Mouse (Mus musculus): Measurements from ENCODE around the gene Tnfrsf1b.

The Tnfrsf1b gene

DNA sequence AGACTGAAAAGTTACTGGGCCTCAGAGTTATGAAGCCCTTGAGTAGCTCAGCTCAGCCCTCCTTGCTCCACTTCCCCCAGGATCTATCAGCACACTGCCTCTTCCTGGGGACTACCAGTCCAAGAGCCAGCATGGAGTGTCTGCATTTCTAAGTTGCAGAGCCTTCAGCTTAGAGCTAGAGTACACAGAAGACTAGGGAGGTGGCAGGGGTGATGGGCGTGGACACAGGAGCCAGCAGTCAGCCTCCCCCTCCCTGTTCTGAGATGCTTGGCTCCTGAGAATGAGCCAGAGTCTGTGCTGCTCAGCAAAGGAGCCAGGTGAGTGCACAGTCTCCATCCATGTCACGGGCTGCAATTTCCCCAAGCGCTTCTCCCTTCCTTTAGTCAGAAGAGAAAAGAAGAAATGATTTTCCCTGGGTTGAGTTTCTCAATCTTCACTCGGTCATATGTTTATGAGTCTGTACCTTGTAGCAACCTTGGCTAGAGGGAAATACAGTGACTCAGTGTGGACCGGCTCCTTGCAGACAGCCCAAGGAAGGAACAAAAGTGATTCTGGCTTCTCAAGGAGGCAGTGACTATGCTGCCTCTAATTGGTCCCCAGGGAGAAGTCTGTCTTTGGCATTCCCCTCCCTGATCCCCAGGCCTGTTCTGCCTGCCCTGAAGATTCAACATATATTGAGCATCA lies 11.2 kb upstream of the Tnfrsf1b start:
- 81% methylated on average over 5 of the region's 5 CpGs for WGBS

DNA sequence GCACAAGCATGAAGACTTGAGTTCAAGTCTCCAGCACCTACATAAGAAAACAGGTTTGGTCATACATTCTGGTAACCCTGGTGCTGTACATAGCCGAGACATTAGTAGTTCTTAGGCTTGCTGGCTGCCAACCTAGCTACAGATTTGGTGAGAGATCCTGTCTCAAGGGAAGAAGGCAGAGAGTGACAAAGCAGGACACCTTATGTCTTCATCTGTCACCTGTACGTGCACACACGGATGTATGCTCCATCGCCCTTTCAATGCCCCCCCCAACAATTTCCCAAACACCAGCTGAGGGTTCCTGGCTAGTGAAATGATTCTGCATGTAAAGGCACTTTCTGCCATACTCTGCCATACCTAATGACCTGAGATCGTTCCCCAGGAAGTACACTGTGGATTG lies 9.5 kb upstream of the Tnfrsf1b start:
- whole genome bisulfite sequencing: 89% methylated on average over 5 of the region's 5 CpGs

DNA sequence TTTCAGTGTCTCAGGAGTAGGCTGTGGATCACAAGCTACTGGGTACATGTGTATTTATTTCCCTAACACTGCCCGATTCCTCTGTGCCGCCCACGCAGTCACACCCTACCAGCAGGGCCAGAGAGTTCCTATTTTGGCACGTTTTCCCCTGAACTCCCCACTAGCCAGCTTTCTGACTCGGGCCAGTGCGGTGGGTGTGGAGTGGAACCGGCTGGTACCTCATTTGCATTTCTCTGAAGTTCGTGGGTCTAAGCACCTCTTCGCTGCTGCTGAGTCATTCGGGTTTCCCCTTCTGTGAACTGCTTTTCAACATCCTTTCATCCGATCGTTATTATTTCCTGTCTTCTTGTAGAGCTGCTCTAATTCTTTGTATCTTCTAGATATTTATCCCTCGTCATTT lies 7.7 kb upstream of the Tnfrsf1b start:
- 25% methylated on average over 13 of the region's 13 CpGs for WGBS

DNA sequence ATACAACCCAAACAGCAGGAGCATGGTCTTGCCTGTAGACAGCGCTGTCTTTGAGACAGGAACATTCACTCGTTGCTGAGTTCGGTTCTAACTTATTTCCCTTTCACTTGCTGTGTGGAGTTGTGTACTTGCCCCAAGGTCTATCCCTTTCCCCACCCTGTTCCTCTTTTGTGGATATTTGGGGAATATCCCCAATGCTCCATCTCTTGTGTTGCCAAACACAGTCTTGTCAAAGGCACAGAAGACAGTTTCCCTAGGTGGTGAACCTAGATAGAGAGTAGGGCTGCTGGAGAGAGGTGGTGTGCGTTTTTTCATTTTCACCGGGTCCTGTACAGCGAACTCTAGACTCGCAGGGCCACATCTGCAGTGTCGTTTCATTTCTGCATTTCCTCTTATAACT lies 5.9 kb upstream of the Tnfrsf1b start:
- 90% methylated on average over 8 of the region's 8 CpGs for WGBS

DNA sequence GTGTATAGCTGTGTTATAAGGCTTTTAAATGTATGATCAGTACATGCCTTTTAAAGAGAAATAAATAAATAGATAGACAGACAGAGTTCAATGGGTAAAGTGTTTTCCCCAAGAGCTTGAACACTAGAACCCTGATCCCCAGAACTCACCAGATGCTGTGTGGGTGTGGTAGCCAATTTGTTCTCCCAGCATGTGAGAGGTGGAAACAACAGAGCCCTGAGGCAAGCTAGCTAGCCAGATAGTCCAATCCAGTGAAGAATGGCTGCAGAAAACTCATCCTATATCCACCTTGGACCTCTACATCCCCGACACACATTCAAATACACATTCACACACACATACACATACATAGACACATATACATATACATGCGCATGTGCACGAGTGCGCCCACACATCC lies 4.9 kb upstream of the Tnfrsf1b start:
- 93% methylated on average over 4 of the region's 4 CpGs for WGBS

DNA sequence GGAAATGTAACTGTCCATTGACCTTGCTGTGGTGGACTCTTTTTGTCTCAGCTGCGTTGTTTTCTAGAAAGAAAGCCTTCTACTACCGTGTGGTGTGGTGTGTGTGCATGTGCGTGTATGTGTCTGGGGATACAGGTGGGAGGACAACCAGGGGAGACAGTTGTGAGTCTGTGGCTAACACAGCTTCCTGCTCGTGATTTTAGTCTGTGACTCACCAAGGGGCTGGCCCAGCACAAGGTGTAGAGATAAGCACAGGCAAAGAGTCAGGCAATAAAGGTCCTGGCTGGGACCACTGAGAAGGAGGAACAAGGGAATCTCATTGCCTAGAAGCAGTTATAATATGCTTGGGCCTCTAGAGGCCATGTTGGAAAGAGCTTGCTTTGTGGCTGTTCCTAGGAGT lies 3.3 kb upstream of the Tnfrsf1b start:
- WGBS: 82% methylated on average over 4 of the region's 4 CpGs

DNA sequence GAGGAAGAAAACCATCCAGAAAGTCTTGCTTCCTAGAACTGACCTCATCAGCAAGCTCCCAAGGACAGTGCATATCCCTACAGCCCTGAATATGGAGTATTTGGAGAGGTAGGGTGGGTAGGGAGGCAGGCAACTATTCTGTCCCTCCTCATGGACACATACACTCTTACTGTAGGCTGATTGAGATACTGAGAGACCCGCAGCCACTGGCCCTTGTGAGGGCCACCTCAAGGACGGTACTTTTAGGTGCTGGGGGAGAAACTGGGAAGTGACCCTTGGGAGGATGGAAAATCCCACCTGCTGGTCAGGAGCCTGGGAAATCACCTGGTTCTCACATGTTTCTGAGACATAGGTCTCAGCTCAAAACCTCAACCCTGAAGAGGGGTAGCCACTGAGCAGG lies 886 bp upstream of the Tnfrsf1b start:
- 83% methylated on average over 2 of the region's 2 CpGs for WGBS

DNA sequence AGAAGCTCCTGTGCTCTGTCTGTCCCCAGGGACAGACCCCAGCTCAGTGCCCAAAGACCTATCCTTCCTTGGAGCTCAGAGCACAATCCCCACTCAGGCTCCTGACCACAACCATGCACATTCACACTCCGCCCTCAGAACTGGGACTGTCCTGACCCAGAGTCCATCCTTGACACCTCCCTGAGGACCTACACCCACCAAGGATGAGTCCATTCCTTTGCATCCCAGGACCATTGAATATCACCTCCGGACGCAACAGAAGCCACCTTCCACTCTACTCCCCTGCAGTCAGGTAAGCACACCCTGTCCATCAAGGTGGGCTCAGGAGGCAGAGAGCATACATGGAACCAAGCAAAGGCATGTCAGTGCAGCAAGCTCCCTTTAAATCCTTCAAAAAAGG lies 1.1 kb downstream of the Tnfrsf1b start:
- WGBS: 90% methylated on average over 3 of the region's 3 CpGs

DNA sequence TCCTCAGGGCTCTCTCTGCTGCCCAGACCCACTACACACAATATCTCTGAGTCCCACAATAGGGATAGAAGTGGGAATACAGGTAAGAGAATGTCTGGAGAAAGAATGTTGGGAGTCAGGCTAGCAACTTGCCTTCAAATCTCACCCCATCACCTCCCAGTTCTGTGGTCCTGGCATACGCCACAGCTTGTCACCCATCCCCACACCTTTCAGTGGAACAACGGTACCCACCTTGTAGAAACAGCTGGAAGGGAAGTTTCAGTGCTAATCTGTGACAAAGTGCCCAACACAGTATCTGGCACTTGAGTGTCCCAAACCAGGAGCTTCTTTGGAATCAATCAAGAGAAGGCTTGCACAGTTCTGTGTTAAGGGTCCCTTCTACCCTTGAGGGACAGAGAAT lies 2.0 kb downstream of the Tnfrsf1b start:
- WGBS: 93% methylated on average over 2 of the region's 2 CpGs

DNA sequence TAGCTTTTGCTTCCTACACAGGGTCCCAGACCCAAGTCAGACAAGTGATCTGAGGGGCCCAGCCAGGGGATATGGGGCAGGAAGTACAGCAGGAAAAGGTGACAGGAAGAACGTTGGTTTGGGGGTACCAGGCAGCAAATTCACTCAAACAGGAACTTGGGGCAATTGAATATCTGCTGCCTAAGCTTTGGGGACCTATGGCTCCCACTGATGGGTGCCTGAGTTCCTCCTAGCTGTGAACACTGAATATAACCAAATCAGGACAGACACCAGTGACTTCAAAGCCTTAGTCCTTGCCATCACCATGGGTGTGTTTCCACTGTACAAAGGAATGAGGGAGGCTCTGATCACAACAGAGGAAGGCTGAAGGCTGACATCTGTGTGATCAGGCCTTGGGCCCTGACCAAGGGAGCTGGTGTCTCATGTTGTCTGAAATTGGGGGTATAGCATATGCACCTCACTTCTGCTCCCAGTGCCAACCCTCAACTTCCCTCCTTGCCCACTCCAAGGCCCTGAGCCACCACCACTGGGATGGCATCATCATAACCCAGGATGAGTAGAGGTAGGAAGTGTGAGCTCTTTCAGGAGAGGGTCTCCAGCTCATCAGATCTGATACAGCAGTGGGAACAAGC lies 3.8 kb downstream of the Tnfrsf1b start:
- 70% methylated on average over 1 of the region's 1 CpGs for WGBS

DNA sequence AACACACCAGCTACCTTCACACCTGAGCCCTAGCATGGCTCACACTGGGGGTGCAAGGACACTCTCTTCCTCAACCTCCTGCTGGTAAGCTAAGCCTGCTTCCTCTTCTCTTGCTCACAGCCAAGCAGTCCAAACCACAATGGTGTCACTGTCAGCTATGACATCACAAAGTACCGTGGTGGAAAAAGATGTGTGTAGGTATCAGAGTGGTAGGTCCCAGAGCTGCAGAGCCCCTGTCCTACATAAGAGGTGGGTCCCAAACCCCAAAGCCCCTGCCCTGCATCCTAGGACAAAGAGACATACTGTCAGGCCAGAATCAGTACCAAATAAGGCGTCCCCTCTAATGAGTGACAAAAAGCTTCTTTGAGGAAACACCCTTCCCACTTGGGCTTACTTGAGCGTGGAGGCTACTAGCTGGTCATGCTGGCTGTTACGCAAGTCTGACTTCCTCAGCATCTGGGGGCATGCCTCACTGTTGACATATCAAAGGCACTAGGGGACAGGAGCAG lies 5.9 kb downstream of the Tnfrsf1b start:
- 74% methylated on average over 4 of the region's 4 CpGs for WGBS

DNA sequence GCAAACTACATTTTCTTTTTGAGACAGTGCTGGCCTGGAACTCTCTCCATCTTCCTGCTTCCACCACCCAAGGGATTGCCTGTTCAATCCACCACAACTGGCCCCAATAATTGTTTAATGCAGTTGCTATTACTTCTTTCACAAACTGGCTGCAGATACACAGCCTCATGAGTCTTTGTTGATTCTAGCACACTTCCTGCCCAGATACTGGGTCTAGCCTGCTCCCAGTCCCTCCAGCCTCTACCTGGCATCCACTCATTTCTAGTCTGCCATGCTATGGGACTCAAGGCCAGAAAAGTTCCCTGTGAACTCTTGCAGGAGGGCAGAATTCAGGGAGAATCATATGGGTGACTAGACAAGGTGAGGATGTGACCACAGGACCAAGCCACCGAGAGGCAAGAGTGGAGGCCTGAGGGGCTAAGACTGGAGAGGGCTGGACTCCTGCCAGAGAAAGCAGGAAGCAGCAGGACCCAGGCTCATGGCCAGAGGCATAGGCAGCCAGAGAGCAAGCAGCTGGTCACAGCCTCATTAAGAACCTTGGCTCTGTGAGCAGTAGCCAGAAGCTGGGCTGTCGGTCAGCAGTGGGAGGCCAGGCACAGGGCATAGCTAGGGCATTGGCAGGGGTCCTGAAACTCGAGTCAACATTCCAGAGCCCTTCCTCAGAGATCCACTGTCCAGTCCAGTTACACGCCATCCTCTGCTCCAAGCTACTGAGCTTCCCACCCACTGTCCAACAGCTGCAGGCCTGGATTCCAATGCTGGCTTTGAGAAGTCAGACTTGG lies 7.4 kb downstream of the Tnfrsf1b start:
- WGBS: 47% methylated on average over 4 of the region's 4 CpGs

DNA sequence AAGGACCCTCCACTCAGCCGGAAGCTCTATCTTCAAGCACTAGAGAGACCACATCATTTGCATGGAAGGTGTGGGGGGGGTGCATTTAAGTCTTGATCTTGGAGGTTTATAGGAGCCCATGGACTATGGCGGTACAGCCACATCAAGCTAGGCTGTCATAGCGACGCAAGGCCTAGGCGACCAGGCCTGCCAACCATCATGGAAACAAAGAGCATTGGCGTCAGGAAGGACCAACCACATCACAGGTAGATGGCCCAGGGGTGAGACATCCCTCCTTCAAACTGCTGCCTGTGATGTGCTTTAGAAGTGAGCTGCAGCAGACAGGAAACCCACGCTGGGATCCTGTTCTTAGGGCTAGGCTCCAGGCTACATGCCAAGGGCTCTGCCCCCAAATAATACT lies 10.6 kb downstream of the Tnfrsf1b start:
- 80% methylated on average over 7 of the region's 7 CpGs for WGBS

DNA sequence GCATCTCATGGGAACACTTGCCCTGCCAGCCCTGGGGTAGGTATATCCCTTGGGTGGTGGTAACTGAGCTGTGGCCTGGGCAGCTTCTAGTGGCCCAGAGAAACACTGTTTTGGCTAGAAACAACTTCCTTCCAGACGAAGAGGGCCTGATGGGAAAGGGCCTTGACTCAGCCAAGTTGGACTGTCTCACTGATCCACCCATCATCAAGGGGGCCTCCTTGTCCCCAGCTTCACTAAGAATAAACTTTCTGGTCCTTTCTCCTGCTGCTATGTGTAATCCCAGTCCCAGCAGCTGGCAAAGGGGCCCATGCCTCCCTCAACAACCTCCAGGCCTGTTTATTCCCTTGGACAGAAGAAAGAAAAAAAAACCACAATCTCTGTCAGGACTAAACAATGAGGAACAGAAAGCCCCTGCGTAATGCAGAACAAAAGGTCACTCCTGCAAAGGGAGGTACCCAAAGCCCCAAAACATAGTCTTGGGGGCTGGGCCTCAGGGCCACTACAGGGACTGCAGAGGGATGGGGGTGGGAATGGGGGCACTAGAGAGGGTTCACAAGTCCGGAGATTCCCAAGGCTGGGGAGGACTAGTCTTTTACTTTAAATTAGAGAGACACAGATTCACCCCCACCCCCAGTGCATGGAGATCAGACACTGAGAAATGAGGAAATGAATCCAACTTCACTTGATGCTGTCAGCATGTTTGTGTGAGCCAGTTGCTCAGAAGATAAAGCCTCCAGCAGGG lies 13.0 kb downstream of the Tnfrsf1b start:
- 55% methylated on average over 3 of the region's 3 CpGs for WGBS

DNA sequence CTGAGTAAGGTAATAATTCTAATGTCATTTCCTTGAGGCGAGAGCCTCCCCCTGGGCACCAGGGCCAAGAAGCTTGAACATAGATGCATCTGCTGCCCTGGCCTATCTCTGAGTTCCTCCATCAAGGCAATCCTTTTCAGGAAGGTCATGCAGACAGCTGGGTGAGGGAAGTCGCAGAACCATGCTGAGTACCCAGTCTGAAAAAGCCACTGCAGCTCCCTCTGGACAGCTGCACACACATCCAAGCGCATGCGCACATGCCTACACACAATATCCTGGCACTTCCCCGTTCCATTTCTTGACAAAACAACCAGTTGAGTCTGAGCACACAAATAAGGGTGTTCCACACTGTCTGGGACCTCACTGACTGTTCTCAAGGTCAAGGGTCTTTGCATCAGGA lies 14.9 kb downstream of the Tnfrsf1b start:
- 90% methylated on average over 5 of the region's 5 CpGs for WGBS

DNA sequence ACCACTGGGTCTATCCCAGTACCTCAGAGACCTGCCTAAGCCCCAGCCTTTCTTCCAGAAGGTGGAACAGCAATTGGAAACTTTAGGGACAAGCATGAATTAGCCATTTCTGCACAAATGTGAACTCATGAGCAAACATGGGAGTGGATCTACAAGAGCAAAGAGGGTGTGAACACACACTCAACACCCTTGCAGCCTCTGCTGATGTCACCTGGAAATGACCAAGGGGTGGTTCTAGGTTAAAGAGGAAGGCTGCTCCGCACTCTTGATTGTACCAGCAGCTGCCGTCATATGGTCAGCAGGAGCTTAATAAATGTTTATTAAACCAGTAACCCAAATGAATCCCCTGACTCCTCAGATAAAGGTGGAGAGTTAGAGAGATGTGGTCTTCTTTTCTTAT lies 16.0 kb downstream of the Tnfrsf1b start:
- 81% methylated on average over 2 of the region's 2 CpGs for WGBS

DNA sequence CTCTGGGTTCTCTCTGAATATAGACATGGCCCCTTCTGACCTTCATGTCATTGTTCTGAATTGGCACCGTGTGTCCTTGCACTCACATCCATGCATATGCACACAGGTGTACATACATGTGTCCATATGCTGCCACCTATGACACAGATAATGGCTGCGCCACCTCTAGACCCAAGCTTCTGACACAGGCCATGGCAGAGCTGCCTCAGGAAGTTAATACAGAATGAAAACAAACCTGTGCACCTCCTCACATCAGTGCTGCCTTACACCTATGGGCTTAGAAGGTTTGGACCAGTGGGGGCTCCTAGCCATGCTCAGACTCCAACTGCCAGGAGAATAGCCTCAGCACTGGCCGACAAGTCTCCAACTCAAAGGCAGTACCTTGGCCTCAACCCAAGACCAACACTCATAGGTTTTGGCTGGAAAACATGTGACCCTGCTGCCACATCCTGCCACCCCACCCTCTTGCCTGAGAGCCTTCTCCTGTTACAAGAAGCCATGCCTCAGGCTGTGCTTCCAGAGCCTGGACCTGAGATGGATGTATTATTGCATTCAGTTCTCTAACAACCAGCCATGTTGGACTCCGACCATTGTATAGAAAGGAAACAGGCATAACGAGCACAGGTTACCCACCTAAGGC lies 17.0 kb downstream of the Tnfrsf1b start:
- 80% methylated on average over 5 of the region's 5 CpGs for WGBS

DNA sequence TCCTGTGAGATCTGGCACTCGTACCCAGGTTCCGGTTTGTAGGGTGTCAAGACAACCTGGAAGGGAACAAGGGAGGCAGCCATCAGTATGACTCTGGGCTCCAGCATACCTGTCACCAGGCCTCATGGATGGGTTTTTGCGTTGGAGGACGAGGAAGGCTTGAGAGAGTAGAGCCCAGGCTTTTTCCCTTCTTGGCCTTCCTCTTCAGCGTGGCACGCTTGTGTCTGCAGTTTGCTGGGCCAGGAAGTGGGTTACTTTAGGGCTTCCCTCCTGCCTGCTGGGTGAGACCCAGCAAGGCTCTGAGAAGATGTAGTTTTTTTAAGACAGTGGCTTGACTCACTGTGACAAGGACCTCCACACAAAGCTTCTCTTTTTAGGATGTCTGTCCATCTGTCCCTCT lies 17.6 kb downstream of the Tnfrsf1b start:
- 81% methylated on average over 6 of the region's 6 CpGs for WGBS

DNA sequence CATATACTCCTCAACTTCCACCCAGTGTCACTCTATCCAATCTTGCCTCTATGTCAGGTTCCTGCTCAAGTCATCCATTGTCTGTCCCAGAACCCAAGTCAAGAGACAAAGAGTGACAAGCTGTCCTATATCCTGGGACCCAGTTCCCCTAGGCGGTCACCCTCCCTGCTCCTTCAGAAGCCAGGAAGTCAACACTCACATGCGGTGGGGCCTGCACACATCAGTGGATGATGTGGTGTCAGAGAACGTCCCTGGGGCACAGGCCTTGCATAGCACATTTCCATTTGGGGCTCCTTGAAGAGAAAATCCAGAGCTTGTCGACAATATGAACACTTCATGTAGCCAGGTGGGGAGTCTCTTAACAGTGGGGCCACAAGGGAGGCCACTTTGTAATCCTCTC lies 22.1 kb downstream of the Tnfrsf1b start:
- 93% methylated on average over 4 of the region's 4 CpGs for WGBS

DNA sequence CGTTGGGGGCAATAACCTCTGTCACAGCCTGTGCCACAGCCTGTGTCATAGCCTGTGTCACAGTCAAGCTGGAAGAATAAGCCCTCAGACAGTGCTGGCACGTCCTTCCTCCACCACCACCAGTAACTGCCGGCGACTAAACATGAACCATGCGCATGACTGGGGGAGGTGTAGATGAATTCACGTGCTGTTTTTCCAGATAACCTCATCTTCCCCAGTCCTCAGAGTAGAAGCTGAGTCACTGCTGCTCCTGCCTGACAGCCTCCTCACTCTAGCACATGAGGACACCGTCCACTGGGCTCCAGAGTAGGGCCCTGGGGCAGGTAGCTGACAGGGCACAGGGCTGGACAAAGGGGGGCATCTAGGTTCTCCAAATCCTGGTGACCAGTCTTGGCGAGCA lies 24.6 kb downstream of the Tnfrsf1b start:
- 58% methylated on average over 8 of the region's 8 CpGs for WGBS

DNA sequence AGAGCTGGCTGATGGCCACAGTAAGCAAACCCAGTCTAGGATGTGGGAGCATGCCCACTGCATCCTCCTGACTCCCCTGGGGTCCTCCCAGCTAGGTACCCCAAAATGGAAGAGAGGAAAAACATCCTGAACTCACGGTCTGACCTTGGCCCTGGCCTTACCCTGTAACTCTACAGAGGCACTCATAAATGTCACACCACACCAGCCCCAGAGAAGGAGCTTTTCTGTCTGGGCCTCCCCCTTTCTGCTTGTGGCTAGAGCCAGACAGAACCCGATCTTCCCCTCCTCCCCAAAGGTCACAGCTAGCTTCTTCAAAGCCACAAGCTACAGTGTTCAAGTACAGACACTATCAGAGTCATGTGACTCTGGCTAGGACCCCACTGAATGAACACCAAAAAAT lies 25.3 kb downstream of the Tnfrsf1b start:
- WGBS: 68% methylated on average over 2 of the region's 2 CpGs

DNA sequence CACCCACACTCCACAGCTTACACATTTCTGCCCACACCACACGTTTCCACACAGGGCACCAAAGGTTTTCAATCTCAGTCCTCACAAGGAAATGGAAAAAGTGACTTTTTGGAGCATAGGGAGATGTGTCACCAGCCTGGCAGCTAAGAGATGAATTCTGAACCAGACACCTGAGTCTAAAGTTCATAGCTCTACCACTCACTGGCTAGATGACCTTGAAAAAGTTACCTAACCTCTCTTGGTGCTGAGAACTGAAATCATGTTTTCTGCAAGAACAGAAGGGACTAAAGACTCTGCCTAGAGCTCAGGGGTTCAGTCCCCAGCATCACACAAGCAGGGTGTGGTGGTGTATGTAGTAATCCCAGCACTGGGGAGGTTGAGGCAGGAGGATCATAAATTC lies 26.7 kb downstream of the Tnfrsf1b start:
- 79% methylated on average over 1 of the region's 1 CpGs for WGBS
